Mouse (Mus musculus): ENCODE results near the gene Cnot10.

DNA sequence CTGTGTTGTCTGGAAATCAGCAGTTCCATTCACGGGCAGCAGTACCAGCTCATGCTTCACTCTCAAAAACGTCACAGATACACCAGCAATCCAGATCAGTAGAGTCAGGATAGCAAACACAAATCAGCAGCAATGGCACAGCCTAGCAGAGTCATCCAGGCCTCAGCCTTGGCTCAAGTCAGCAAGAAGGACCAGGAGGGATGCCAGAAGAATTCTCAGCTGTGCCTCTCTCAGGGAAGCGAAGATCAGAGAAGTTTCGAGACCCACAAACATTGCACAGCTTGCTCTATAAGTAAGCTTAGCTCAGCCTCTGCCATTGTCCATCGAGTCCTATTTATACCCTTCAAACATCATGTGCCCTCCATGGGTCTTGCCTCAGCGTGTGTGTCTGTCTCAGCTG is 40.5 kb upstream of the Cnot10 start:
- TF ChIP-seq CTCF (conservative IDR thresholded peaks at IDR 0.05; ENCODE audit: insufficient read depth, insufficient read length, low read depth, low read length) (no peak), POLR2A (IDR thresholded peaks at IDR 0.05; ENCODE audit: low read depth, low read length) (no peak)

Data from kidney, adult 2 months (tissue).